Mouse (Mus musculus) embryonic fibroblast, embryonic 13.5 days (primary cell): ENCODE results near the gene Kcnh4.

Source experiments
- CTCF ChIP-seq: IDR thresholded peaks from 2 replicates; pipeline ENCODE4 v1.5.1; 2011; ENCODE audit warnings: mild to moderate bottlenecking, control low read depth, low read length, moderate library complexity, borderline replicate concordance; ENCODE audit not compliant: insufficient read depth
- POLR2A ChIP-seq: IDR thresholded peaks from 2 replicates; pipeline ENCODE4 v1.6.1; 2011; ENCODE audit warnings: low read depth, mild to moderate bottlenecking, control low read depth, low read length, moderate library complexity

DNA sequence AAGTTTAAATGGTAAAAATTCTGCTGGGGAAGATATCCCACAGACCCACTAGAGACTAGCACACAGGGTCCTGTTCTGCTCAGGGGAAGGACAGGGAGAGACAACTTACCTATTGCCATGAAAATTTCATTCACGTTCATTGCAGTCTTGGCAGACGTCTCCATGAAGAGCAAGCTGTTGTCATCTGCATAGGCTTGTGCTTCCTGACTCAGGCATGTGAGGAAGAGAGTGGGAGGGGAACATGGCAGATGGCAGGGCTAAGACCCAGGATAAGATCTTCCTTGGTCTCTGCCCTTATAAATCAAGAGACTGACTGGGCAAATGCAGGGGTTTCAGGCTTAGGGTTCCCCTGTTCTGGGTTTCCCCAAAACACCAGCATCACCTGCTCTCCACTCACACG is 43.1 kb downstream of the Kcnh4 start:
- TF ChIP-seq CTCF (no peak), POLR2A (no peak)
